Mouse (Mus musculus): ENCODE results near the gene Sytl3. TPM values are rescaled to one million over a fixed set of nuclear protein-coding genes. Genes with fewer than 3 reads are reported as not detected.

The Sytl3 gene
- polyA plus RNA-seq, 1 experiment from 2014 or later = 0.24 TPM

DNA sequence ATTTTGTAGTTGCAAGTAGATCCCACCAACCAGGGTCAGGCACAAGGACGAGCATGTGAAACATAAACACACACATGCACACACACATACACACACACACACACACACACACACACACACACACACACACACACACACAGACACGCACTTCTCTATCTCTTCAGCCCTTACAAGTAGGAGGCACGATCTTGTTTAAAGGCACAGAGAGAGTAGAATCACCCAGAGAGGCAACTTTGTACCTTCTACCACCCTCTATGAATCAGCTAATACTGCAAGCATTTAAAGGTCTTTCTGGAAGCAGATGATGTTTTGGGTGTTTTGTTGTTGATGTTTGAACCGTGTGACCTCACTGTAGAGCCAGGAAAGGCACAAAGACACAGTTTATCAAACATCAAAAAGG is 116.8 kb downstream of the Sytl3 start:
- H3K9me3 ChIP-seq = no peaks in the 10 kb centered on the region
- peaks cover 17% of the 10 kb centered on the region for H3K27me3 ChIP-seq (ENCODE audit: poor library complexity, severe bottlenecking)
- no peak overlapping the region for H3K4me3 ChIP-seq
- no peak for DNase-seq (ENCODE audit: extremely low spot score, low spot score)
- no peak overlapping the region; the same call in 1 of the 2 replicates for H3K27ac ChIP-seq
- H3K36me3 ChIP-seq (replicated peaks) = peaks cover 19% of the 10 kb centered on the region
- H3K4me1 ChIP-seq = peaks cover 74% of the 10 kb centered on the region
- WGBS = 80% methylated on average over 4 of the region's 4 CpGs

DNA sequence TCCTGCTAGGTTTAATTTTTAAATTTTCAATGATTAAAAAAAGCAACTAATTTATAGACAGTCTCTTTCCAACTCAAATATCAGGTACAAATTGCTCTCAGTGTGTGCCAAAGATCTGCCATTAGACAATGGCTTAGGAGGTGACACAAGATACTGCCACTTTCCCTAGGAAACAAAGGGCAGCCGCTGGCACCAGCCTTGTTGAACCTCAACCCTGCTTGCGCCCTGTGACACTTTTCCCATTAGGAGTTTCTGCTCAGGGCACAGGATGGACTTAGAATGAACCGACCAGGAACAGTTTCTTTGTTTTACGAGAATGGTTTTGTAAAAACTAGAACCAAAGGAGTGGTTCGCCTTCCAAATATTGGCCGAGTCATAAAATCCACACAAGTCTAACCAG is 117.2 kb downstream of the Sytl3 start:
- H3K4me3 ChIP-seq = peak overlapping the region; percentile 3; the same call in 1 of the 2 replicates
- H3K27ac ChIP-seq = peak overlapping the region; percentile 70
- H3K9me3 ChIP-seq = no peaks in the 10 kb centered on the region
- H3K4me1 ChIP-seq = peaks cover 78% of the 10 kb centered on the region
- WGBS = 54% methylated on average over 6 of the region's 6 CpGs
- DNase-seq (ENCODE audit: extremely low spot score, low spot score) = no peak
- peaks cover 22% of the 10 kb centered on the region for H3K27me3 ChIP-seq (ENCODE audit: poor library complexity, severe bottlenecking)
- peaks cover 19% of the 10 kb centered on the region for H3K36me3 ChIP-seq (replicated peaks)

DNA sequence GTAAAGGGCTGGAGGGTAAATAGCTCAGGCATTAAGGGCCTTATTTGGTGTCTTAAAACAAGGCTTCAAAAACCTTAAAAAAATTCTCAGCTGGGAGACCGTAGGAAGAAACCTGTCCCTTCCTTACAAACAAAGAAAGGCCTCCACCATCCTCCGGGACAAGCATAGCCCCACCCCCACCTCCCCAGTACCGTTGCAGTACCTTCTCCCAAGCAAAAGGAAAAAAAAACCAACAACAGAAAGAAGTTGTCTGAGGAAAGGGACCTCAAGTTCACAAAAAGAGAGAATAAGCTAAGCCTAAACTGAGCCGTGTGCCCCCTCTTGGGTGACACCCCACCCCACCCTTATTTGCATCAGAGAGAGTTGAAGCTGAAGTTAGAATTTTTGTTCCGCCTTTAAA is 117.7 kb downstream of the Sytl3 start:
- Histone ChIP-seq H3K36me3 (replicated peaks) (peaks cover 19% of the 10 kb centered on the region), H3K9me3 (no peaks in the 10 kb centered on the region), H3K4me1 (peaks cover 77% of the 10 kb centered on the region), H3K4me3 (peak overlapping the region; percentile 3; the same call in 1 of the 2 replicates), H3K27ac (peak overlapping the region; percentile 70), H3K27me3 (ENCODE audit: poor library complexity, severe bottlenecking) (peaks cover 26% of the 10 kb centered on the region)
- WGBS = 31% methylated on average over 5 of the region's 5 CpGs
- no peak for DNase-seq (ENCODE audit: extremely low spot score, low spot score)

DNA sequence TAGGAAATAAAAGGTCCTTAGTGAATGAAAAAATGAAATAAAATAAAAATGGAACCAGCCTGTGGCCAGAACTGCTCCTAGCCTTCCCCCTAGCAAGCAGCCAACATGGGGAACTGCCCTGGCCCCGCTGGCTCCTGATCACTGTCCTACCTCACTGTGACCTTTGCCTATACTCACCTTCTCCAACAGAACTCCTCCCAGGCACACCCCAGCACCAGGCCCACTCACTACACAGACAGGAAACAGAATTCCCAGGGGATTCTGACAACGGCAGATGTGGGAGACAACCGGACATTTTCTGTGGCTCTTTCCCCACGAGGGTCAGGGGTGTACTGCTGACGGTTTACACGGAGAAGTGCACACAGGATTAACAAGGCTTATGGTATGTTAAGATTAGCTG is 118.2 kb downstream of the Sytl3 start:
- H3K4me1 ChIP-seq = peaks cover 76% of the 10 kb centered on the region
- no peaks in the 10 kb centered on the region for H3K9me3 ChIP-seq
- no peak overlapping the region for H3K4me3 ChIP-seq
- H3K27me3 ChIP-seq (ENCODE audit: poor library complexity, severe bottlenecking) = peaks cover 31% of the 10 kb centered on the region
- 79% methylated on average over 6 of the region's 6 CpGs for WGBS
- peaks cover 19% of the 10 kb centered on the region for H3K36me3 ChIP-seq (replicated peaks)
- no peak for DNase-seq (ENCODE audit: extremely low spot score, low spot score)
- peak overlapping the region; percentile 45; the same call in 1 of the 2 replicates for H3K27ac ChIP-seq

DNA sequence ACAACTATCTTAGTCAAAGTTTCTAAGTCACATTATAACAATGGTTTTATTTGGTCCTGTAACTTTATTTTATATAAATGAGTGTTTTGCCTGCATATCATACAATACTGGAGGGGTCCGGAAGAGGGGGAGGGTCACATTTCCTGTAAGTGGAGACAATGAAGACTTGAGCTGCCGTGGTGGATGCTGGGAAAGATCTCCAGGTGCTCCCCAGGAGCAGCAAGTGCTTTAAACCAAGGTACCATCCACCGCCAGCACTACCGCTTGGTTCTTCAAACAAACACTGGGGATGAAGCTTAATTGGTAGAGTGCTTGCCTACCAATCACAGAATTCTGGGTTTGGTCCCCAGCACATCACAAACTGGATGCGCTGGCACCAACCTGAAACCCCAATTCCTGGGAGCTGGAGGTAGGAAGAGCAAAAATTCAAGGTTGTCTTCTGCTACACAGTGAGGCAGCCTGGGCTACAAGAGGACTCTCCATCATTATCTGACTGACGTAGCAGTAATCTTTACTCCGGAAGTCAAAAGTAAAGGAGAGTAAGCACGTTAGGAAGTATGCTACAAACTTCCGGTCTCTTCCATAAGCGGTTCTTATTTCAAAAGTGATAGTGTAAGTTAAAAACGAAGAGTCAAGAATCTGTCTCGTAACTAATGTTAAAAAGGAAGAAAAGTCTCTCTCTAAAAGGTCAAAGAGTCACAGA is 118.9 kb downstream of the Sytl3 start:
- peaks cover 33% of the 10 kb centered on the region for H3K27me3 ChIP-seq (ENCODE audit: poor library complexity, severe bottlenecking)
- DNase-seq (ENCODE audit: extremely low spot score, low spot score) = no peak
- H3K9me3 ChIP-seq = no peaks in the 10 kb centered on the region
- peaks cover 19% of the 10 kb centered on the region for H3K36me3 ChIP-seq (replicated peaks)
- peaks cover 78% of the 10 kb centered on the region for H3K4me1 ChIP-seq
- no peak overlapping the region for H3K4me3 ChIP-seq
- 71% methylated on average over 12 of the region's 12 CpGs for WGBS
- H3K27ac ChIP-seq = no peak overlapping the region

DNA sequence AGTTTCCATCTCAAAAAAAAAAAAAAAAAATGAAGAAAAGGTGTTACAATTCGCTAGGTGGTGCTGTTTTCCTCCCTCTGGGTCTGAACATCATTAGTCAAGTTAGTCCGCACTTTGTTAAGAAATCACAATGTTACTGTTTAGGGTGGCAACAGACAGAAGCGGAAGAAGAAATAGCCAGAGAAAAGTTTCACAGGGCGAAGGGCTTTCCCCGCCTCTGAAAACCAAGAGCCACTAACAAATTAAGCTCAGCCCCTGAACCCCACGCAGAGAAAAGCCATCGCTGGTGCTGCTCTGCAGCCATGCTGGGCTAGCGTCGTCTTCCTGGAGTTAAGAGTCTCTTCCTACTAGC is 119.4 kb downstream of the Sytl3 start:
- Histone ChIP-seq H3K27me3 (ENCODE audit: poor library complexity, severe bottlenecking) (peaks cover 33% of the 10 kb centered on the region), H3K4me1 (peaks cover 77% of the 10 kb centered on the region), H3K4me3 (peak overlapping the region; percentile 90), H3K36me3 (replicated peaks) (peaks cover 18% of the 10 kb centered on the region), H3K27ac (peak overlapping the region; percentile 81), H3K9me3 (no peaks in the 10 kb centered on the region)
- peak; percentile 47 for DNase-seq (ENCODE audit: extremely low spot score, low spot score)
- 2% methylated on average over 9 of the region's 9 CpGs for WGBS

DNA sequence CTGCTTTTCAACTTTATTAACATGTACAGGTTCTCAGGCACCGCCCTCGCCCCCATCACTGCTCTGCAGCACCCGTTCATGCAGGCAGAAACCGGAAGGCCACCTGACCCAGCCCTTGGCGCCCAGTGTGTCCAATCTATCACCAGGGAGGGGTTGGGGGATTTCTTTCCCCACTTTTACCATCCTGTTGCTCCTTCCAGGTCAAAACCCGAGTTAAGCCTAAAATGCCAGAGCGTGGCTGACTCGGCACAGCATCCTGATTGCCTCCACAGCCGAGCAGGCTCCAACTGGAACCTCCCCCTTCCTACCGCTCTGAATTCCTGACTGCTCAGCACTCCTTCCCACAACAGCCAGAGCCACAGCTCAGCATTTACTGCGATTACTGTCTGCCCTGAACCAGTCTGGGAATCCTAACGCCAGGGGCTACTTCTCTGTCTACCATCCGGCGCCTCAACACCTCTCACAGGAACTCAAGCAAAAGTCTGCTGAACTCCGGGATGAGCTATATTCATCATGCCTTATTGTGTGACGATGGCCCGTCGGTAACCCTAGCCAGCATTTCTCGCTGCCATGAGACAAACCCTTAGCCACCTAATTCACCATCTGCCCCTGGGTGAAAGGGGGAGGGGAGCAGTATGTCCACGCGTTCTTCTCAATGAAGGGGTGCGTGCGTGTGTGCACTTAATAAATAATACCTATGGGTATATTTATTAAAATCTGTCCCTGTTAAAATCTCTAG is 120.0 kb downstream of the Sytl3 start:
- Histone ChIP-seq H3K4me1 (peaks cover 79% of the 10 kb centered on the region), H3K9me3 (no peaks in the 10 kb centered on the region), H3K36me3 (replicated peaks) (peaks cover 13% of the 10 kb centered on the region), H3K4me3 (peak overlapping the region; percentile 90), H3K27me3 (ENCODE audit: poor library complexity, severe bottlenecking) (peaks cover 38% of the 10 kb centered on the region), H3K27ac (peak overlapping the region; percentile 81)
- DNase-seq (ENCODE audit: extremely low spot score, low spot score) = peak; percentile 52
- WGBS = 11% methylated on average over 23 of the region's 23 CpGs

DNA sequence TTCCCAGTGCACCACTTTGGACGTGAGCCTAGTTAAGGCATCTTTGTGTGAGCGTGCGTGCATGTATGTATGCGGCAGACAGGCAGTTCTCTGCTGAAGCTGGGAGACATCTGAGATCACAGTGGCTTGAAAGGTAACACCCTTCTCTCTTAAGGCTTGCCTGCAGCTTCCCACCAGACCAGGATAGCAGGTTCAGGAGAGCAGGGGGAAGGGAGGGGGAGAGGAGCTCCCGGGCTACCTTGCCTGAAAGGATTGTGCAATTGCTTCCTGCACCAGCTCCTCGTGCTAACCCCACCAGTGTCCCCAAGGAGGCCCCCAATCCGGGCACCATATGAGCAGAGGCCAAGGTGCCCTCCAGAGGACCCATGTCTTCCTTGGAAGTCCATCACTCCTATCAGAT is 120.7 kb downstream of the Sytl3 start:
- Histone ChIP-seq H3K4me1 (peaks cover 80% of the 10 kb centered on the region), H3K27me3 (ENCODE audit: poor library complexity, severe bottlenecking) (peaks cover 44% of the 10 kb centered on the region)

DNA sequence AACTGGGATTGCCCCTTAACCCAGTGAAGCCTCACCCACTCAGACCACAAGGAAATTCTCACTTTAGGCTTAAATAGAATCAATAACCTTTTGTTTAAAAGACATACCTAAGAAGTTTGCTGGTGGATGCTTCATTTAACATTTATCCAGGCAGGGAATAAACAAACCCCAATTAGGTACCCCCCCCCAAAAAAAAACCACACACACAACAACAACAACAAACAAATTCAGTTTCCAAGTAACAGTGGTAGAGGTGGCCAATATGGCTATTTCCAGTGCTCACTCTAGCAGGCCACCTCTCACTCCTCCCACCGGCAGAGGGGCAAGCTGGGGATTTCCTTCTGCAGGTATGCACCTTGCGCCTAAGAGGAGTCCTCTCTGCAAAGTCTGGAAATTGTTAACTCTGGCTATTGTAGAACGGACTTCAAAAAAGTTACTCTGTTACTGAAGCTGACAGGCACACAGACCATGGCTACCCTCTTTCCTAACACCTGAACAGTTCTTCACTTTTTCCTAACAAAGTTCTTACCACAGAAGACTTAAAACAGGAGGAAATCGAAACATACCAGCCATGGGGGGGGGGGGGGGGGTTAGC is 121.7 kb downstream of the Sytl3 start:
- no peak overlapping the region for H3K27ac ChIP-seq
- H3K36me3 ChIP-seq (replicated peaks) = no peaks in the 10 kb centered on the region
- H3K4me1 ChIP-seq = peaks cover 74% of the 10 kb centered on the region
- 60% methylated on average over 4 of the region's 4 CpGs for WGBS
- H3K4me3 ChIP-seq = peak overlapping the region; percentile 90
- peaks cover 44% of the 10 kb centered on the region for H3K27me3 ChIP-seq (ENCODE audit: poor library complexity, severe bottlenecking)
- H3K9me3 ChIP-seq = no peaks in the 10 kb centered on the region
- no peak for DNase-seq (ENCODE audit: extremely low spot score, low spot score)

More for the DNA sequence above, 120.7 kb downstream of the Sytl3 start:
- DNase-seq (ENCODE audit: extremely low spot score, low spot score) = no peak
- H3K4me3 ChIP-seq = peak overlapping the region; percentile 90
- WGBS = 26% methylated on average over 7 of the region's 7 CpGs
- no peaks in the 10 kb centered on the region for H3K9me3 ChIP-seq
- H3K27ac ChIP-seq = peak overlapping the region; percentile 81
- peaks cover 8% of the 10 kb centered on the region for H3K36me3 ChIP-seq (replicated peaks)

DNA sequence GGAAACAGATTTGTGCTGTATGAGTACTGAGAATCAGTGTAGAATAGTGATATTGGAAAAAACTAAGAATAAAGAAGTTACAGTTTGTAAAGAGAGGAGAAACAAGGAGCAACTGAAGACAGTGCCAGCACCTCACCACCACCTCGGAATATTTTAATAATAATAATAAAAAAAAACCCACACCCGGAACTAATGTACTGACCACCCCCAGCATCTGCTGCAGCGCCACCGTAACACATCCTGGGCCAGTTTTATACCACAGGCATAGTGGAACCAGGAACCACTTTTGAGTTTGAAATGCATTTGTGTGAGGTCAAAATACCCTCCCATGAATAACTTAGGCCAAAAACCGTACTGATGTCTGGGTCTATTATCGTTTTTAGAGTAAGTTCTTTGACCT is 122.4 kb downstream of the Sytl3 start:
- H3K27ac ChIP-seq = no peak overlapping the region
- H3K4me3 ChIP-seq = peak overlapping the region; percentile 90
- no peak for DNase-seq (ENCODE audit: extremely low spot score, low spot score)
- no peaks in the 10 kb centered on the region for H3K36me3 ChIP-seq (replicated peaks)
- WGBS = 68% methylated on average over 6 of the region's 6 CpGs
- H3K4me1 ChIP-seq = peaks cover 67% of the 10 kb centered on the region
- no peaks in the 10 kb centered on the region for H3K9me3 ChIP-seq
- H3K27me3 ChIP-seq (ENCODE audit: poor library complexity, severe bottlenecking) = peaks cover 44% of the 10 kb centered on the region

DNA sequence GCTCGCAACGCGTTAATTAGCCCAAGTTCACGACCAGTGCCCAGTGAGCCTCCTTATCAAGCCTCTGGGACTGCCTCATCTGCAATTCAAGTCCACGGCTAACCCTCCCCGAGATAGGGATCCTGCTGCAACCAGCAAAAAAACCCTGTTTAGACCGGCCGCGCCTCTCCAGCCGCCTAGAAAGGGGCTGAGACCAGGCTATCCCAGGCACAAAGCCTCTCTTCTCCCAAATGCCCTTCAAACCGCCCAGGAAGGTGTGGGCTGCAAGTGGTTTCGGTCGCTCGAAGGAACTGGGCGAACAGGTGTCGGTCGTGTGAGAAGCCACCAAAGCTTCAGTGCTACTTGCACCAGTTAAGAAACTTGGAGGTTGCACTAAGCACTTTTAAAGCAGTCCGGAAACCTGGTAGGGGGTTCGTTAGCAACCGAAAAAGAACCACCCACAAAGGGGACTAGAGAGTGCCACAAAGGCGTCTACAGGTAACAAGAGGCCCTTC is 123.2 kb downstream of the Sytl3 start:
- peaks cover 59% of the 10 kb centered on the region for H3K4me1 ChIP-seq
- peak; percentile 55 for DNase-seq (ENCODE audit: extremely low spot score, low spot score)
- H3K9me3 ChIP-seq = no peaks in the 10 kb centered on the region
- WGBS = under 1% methylated on average over 21 of the region's 21 CpGs
- peaks cover 44% of the 10 kb centered on the region for H3K27me3 ChIP-seq (ENCODE audit: poor library complexity, severe bottlenecking)
- H3K36me3 ChIP-seq (replicated peaks) = no peaks in the 10 kb centered on the region
- peak overlapping the region; percentile 97 for H3K27ac ChIP-seq
- H3K4me3 ChIP-seq = peak overlapping the region; percentile 90

DNA sequence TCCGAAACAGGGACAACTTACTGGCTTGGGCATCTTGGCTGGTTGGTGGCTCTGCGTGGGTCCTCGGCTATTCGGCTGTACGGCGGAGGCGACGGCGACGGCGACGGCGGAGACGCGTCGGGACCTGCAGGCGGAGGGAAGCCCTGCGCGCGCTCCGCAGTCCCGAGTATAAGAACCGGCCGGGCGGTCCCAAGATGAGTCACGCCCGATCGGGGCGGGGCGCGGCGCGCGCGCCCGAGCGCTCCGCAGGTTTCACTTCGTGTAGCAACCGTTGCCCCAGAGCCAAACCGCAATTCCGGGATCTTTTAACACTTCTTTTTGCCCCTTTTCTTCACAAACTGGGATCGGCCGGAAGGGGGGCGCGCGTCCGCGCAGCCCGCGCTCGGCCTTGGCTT is 123.7 kb downstream of the Sytl3 start, which contains the start of gene Ezr:
Gene Ezr (minus strand): TSS at position 174 of the 395 bp plus-strand sequence.
- peaks cover 54% of the 10 kb centered on the region for H3K4me1 ChIP-seq
- H3K27me3 ChIP-seq (ENCODE audit: poor library complexity, severe bottlenecking) = peaks cover 44% of the 10 kb centered on the region
- DNase-seq (ENCODE audit: extremely low spot score, low spot score) = peak; percentile 81

More for the DNA sequence above, 123.7 kb downstream of the Sytl3 start, which contains the start of gene Ezr:
- no peaks in the 10 kb centered on the region for H3K36me3 ChIP-seq (replicated peaks)
- H3K4me3 ChIP-seq = peak within 1 kb of the TSS; percentile 90
- no peaks in the 10 kb centered on the region for H3K9me3 ChIP-seq
- H3K27ac ChIP-seq = peak within 1 kb of the TSS; percentile 97
- under 1% methylated on average over 52 of the region's 52 CpGs for WGBS
